Mouse (Mus musculus): ENCODE measurements at regions not wholly inside any gene's neighbourhood (a gene's known extent, or its start where the extent isn't known, plus 50 kb on each side); places are given as distances from the start of the nearest gene placed in this dataset.

DNA sequence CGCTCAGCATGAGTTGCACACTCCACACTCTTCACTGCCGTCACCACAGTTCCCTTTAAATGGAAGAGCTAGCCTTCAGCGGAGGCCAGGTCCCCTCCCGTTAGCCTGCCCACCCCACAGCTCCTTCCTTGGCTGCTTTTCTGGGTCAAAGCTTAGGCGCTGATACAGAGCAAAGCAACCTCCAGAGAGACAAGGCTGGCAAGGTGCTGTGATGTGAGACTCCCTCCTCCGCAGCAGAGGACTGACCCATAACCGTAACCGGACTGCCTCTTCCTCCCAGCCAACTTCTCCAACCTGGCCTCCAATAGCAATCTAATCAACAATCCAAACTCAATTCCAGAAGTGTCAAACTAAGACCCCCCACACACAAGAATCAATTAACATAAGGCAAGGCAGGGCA lies 140.4 kb downstream of the Katnal1 start:
- TF ChIP-seq CTCF (IDR thresholded peaks at IDR 0.05; ENCODE audit: borderline replicate concordance, extremely low read depth, insufficient read depth, insufficient read length) (no peak), POLR2A (IDR thresholded peaks at IDR 0.05; ENCODE audit: borderline replicate concordance, extremely low read depth, insufficient read depth, insufficient read length, poor library complexity, severe bottlenecking) (no peak)

All from brain, embryonic 14.5 days (tissue).